ENCODE assay signal across 25 mouse cellular contexts in the genomic region with DNA sequence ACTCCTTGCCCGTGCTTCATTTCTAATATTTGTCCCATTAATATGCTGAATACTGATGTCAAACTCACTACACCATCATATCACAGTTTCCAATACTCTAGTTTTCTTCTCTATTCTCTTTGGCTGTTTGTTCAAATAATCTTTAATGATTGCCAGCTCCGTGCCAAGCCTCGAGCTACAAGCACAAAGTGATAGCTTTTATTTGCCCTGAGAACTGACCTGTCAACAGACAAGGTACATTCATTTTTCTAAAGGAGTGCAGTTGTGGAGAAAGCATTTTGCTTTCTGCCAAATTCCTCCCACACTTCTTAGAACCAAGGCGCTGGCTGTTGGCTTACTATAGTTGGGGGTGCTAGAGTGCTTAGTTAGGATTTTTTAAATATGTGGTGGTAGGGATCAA. TPM values are rescaled to one million over a fixed set of nuclear protein-coding genes. Genes with fewer than 3 reads are reported as not detected.
DNase-seq lines count a peak whose midpoint lies in the region; ATAC-seq and TF ChIP-seq lines count a peak whose summit lies in the region.
"Had no signal": no experiment of that assay in that cellular context is flagged by ENCODE, and none has a peak within 500 bp of the region (broad histone marks: within the 10 kb centered on the region; RNA-seq: fewer than 3 reads in every experiment).

No protein-coding gene starts in this region.

- no peak for TF ChIP-seq EP300 in liver, postnatal 0 days (IDR thresholded peaks at IDR 0.05; ENCODE audit: low read depth)

- no peak overlapping the region for H3K27ac ChIP-seq in kidney, adult 2 months (ENCODE audit: insufficient read depth, low read depth, low read length)
- peak overlapping the region; percentile 58; the same call in 1 of the 2 replicates for H3K27ac ChIP-seq in liver, postnatal 0 days (ENCODE audit: low read depth)
- H3K27ac ChIP-seq: embryonic facial prominence, embryonic 13.5 days; embryonic facial prominence, embryonic 15.5 days; forebrain, embryonic 13.5 days; forebrain, embryonic 15.5 days had no signal

- 58% methylated on average over 4 of the region's 4 CpGs for WGBS in kidney, adult 2 months
- 55% methylated on average over 4 of the region's 4 CpGs for whole genome bisulfite sequencing in liver, postnatal 0 days (ENCODE audit: insufficient replicate concordance)

- H3K36me3 ChIP-seq in kidney, adult 2 months (ENCODE audit: control insufficient read depth, insufficient read depth, low read length): no peaks in the 10 kb centered on the region
- no peaks in the 10 kb centered on the region for H3K36me3 ChIP-seq in liver, postnatal 0 days (replicated peaks; ENCODE audit: insufficient read depth, low read length)
- H3K36me3 ChIP-seq: embryonic facial prominence, embryonic 13.5 days; embryonic facial prominence, embryonic 15.5 days; forebrain, embryonic 15.5 days had no signal

- no peak for TF ChIP-seq POLR2A in kidney, adult 2 months (IDR thresholded peaks at IDR 0.05; ENCODE audit: low read depth, low read length)

- DNase-seq in kidney, adult 2 months: peak; percentile 27
- DNase-seq in kidney, postnatal 14 days: no peak
- no peak for DNase-seq in liver, postnatal 0 days
- no peak for DNase-seq in liver
- peak; percentile 36 for DNase-seq in fat pad, adult 2 months (ENCODE audit: extremely low read depth, low read depth, low spot score)
- no peak for DNase-seq in layer of hippocampus, adult 18-20 months (ENCODE audit: low spot score in 2 of 2)
- DNase-seq: adrenal gland, adult 2 months; adrenal gland, postnatal 10 days; adrenal gland, postnatal 25 days; cerebellum, adult 11-12 months; cerebellum, adult 2 months; cerebellum, adult 9-10 months; cerebellum, postnatal 10 days; cerebellum, postnatal 25 days; embryo, embryonic 11 days; forebrain, postnatal 0 days had no signal

- no peak for ATAC-seq in liver, postnatal 0 days
- ATAC-seq: forebrain, embryonic 13.5 days; forebrain, embryonic 15.5 days; forebrain, postnatal 0 days had no signal

- no peak overlapping the region for H3K4me3 ChIP-seq in kidney, adult 2 months (ENCODE audit: insufficient read depth, low read depth, low read length)
- no peak overlapping the region for H3K4me3 ChIP-seq in liver, postnatal 0 days (ENCODE audit: low read depth, low read length)
- H3K4me3 ChIP-seq: embryonic facial prominence, embryonic 13.5 days; embryonic facial prominence, embryonic 15.5 days; erythroblast, embryonic 14.5 days; forebrain, embryonic 13.5 days; forebrain, embryonic 15.5 days had no signal

- H3K9me3 ChIP-seq in liver, postnatal 0 days (ENCODE audit: low read length): no peaks in the 10 kb centered on the region
- H3K9me3 ChIP-seq: embryonic facial prominence, embryonic 13.5 days; embryonic facial prominence, embryonic 15.5 days; forebrain, embryonic 13.5 days; forebrain, embryonic 15.5 days had no signal

- H3K4me1 ChIP-seq in kidney, adult 2 months (ENCODE audit: control insufficient read depth, insufficient read depth, low read length): no peaks in the 10 kb centered on the region
- H3K4me1 ChIP-seq in liver, postnatal 0 days (ENCODE audit: insufficient read depth): peaks cover 11% of the 10 kb centered on the region
- H3K4me1 ChIP-seq: embryonic facial prominence, embryonic 13.5 days; embryonic facial prominence, embryonic 15.5 days; forebrain, embryonic 13.5 days; forebrain, embryonic 15.5 days had no signal

- TF ChIP-seq CTCF in kidney, adult 2 months (conservative IDR thresholded peaks at IDR 0.05; ENCODE audit: insufficient read depth, insufficient read length, low read depth, low read length): no peak
- TF ChIP-seq CTCF in liver, postnatal 0 days (IDR thresholded peaks at IDR 0.05; ENCODE audit: low read depth): no peak

- H3K27me3 ChIP-seq in kidney, adult 2 months (replicated peaks; ENCODE audit: control insufficient read depth, insufficient read depth, low read length): no peaks in the 10 kb centered on the region
- no peaks in the 10 kb centered on the region for H3K27me3 ChIP-seq in liver, postnatal 0 days (ENCODE audit: insufficient read depth, low read length)
- H3K27me3 ChIP-seq: embryonic facial prominence, embryonic 13.5 days; embryonic facial prominence, embryonic 15.5 days; forebrain, embryonic 13.5 days; forebrain, embryonic 15.5 days had no signal

- H3K9ac ChIP-seq in liver, postnatal 0 days (replicated peaks): no peak overlapping the region
- H3K9ac ChIP-seq: embryonic facial prominence, embryonic 13.5 days; embryonic facial prominence, embryonic 15.5 days; forebrain, embryonic 13.5 days; forebrain, embryonic 15.5 days; forebrain, postnatal 0 days had no signal

- no peak overlapping the region for H3K4me2 ChIP-seq in liver, postnatal 0 days (ENCODE audit: low read depth, low read length)
- H3K4me2 ChIP-seq: embryonic facial prominence, embryonic 13.5 days; embryonic facial prominence, embryonic 15.5 days; forebrain, embryonic 13.5 days; forebrain, embryonic 15.5 days had no signal

RNA-seq across cellular contexts. Expression of a gene that starts 33.0 kb away (rescaled TPM):
- polyA plus RNA-seq in kidney, adult 2 months (2012; rRNA removed): 39.6 and 41.0 TPM in 2 replicates
- polyA plus RNA-seq in liver, postnatal 0 days (2015; fragmentation: Nextera tagmentation; extraction: Ambion mirVana): 67.3 and 69.2 TPM in 2 replicates
- total RNA-seq in layer of hippocampus, adult 18-20 months (2021): under 1 TPM; 0.18 to 0.37 TPM
- total RNA-seq: adrenal gland, postnatal 25 days; MEL had no signal
- polyA plus RNA-seq: C2C12; embryonic facial prominence, embryonic 11.5 days; embryonic facial prominence, embryonic 15.5 days; erythroblast, embryonic 14.5 days had no signal

RNA-seq across cellular contexts. Expression of a gene that starts 33.2 kb away (rescaled TPM):
- 48.9 and 54.5 TPM in 2 replicates for polyA plus RNA-seq in kidney, adult 2 months (2012; rRNA removed)
- polyA plus RNA-seq in liver, postnatal 0 days (2015; fragmentation: Nextera tagmentation; extraction: Ambion mirVana): 162 and 166 TPM in 2 replicates
- under 1 TPM; 0.25 to 0.38 TPM for total RNA-seq in layer of hippocampus, adult 18-20 months (2021)
- total RNA-seq: adrenal gland, postnatal 25 days; MEL had no signal
- polyA plus RNA-seq: adrenal gland, adult 2 months; C2C12; embryonic facial prominence, embryonic 11.5 days; embryonic facial prominence, embryonic 13.5 days; embryonic facial prominence, embryonic 15.5 days; forebrain, embryonic 11.5 days; forebrain, embryonic 13.5 days; forebrain, embryonic 15.5 days; forebrain, postnatal 0 days had no signal

Comparison
In these comparisons a context has a peak if more than half of its experiments do, and no peak if none do; other contexts are left out.
1. DNase-seq: peak in kidney, adult 2 months (single experiment) and fat pad, adult 2 months (single experiment); none in kidney, postnatal 14 days (single experiment), liver, postnatal 0 days (single experiment), liver (single experiment) and layer of hippocampus, adult 18-20 months (0 of 2).